In genomic region chr19:37696603-37697334, GRCm38 (mm10) we compare ENCODE assay signal across 11 mouse cellular contexts. TPM values are rescaled to one million over a fixed set of nuclear protein-coding genes. Genes with fewer than 3 reads are reported as not detected.
DNase-seq lines count a peak whose midpoint lies in the region; ATAC-seq and TF ChIP-seq lines count a peak whose summit lies in the region.
"Had no signal": no experiment of that assay in that cellular context is flagged by ENCODE, and none has a peak within 500 bp of the region (broad histone marks: within the 10 kb centered on the region; RNA-seq: fewer than 3 reads in every experiment).

No protein-coding gene starts in this region.

- peaks cover 100% of the 10 kb centered on the region for H3K27me3 ChIP-seq in kidney, postnatal 0 days (ENCODE audit: insufficient read depth, low read length)
- peaks cover 98% of the 10 kb centered on the region for H3K27me3 ChIP-seq in forebrain, embryonic 12.5 days
- H3K27me3 ChIP-seq in limb, embryonic 14.5 days (ENCODE audit: control insufficient read depth, insufficient read depth, low read length) = peaks cover 100% of the 10 kb centered on the region

- no peak overlapping the region for H3K9ac ChIP-seq in kidney, postnatal 0 days (ENCODE audit: low read depth, low read length)
- H3K9ac ChIP-seq in forebrain, embryonic 12.5 days = no peak overlapping the region
- no peak overlapping the region for H3K9ac ChIP-seq in limb, embryonic 14.5 days (ENCODE audit: low read depth, low read length, severe bottlenecking)

- WGBS in kidney, postnatal 0 days = 2% methylated on average over 22 of the region's 22 CpGs
- WGBS in forebrain, embryonic 12.5 days = 2% methylated on average over 22 of the region's 22 CpGs
- WGBS in limb, embryonic 14.5 days = 3% methylated on average over 22 of the region's 22 CpGs
- 6% methylated on average over 22 of the region's 22 CpGs for whole genome bisulfite sequencing in olfactory bulb, adult 2 months

- ATAC-seq in kidney, postnatal 0 days (replicated peaks; ENCODE audit: low FRiP score, low read depth) = no peak
- ATAC-seq in forebrain, embryonic 12.5 days (ENCODE audit: low FRiP score) = no peak
- no peak for ATAC-seq in limb, embryonic 14.5 days (ENCODE audit: low FRiP score, low read depth)

- H3K4me3 ChIP-seq in kidney, postnatal 0 days (replicated peaks; ENCODE audit: low read depth, low read length) = peak overlapping the region; percentile 35
- H3K4me3 ChIP-seq in forebrain, embryonic 12.5 days (replicated peaks) = peak overlapping the region; percentile 14
- peak overlapping the region; percentile 35 for H3K4me3 ChIP-seq in limb, embryonic 14.5 days (replicated peaks; ENCODE audit: low read length)
- 0 out of 2 replicates have a peak overlapping the region, but pooled peaks have one; percentile 5 for H3K4me3 ChIP-seq in olfactory bulb, adult 2 months (ENCODE audit: insufficient read depth, low read depth, low read length)
- no peak overlapping the region for H3K4me3 ChIP-seq in layer of hippocampus, adult 2 months

- no peak for TF ChIP-seq CTCF in kidney, postnatal 0 days (IDR thresholded peaks at IDR 0.05; ENCODE audit: low read depth)
- no peak for TF ChIP-seq CTCF in olfactory bulb, adult 2 months (IDR thresholded peaks at IDR 0.05; ENCODE audit: insufficient read depth, low read depth, low read length)
- no peak for TF ChIP-seq CTCF in layer of hippocampus, adult 2 months (conservative IDR thresholded peaks at IDR 0.05)

- H3K9me3 ChIP-seq in kidney, postnatal 0 days (replicated peaks; ENCODE audit: low read length) = no peaks in the 10 kb centered on the region
- no peaks in the 10 kb centered on the region for H3K9me3 ChIP-seq in forebrain, embryonic 12.5 days
- H3K9me3 ChIP-seq in limb, embryonic 14.5 days (ENCODE audit: control insufficient read depth, low read length) = no peaks in the 10 kb centered on the region

- H3K27ac ChIP-seq in kidney, postnatal 0 days = no peak overlapping the region
- no peak overlapping the region for H3K27ac ChIP-seq in forebrain, embryonic 12.5 days
- H3K27ac ChIP-seq in limb, embryonic 14.5 days (replicated peaks; ENCODE audit: low read depth, low read length) = no peak overlapping the region
- no peak overlapping the region for H3K27ac ChIP-seq in olfactory bulb, adult 2 months (ENCODE audit: insufficient read depth, low read depth, low read length)
- H3K27ac ChIP-seq in layer of hippocampus, adult 2 months = no peak overlapping the region

- peak overlapping the region; percentile 60 for H3K4me2 ChIP-seq in kidney, postnatal 0 days (ENCODE audit: low read length)
- H3K4me2 ChIP-seq in forebrain, embryonic 12.5 days = peak overlapping the region; percentile 44
- H3K4me2 ChIP-seq in limb, embryonic 14.5 days (replicated peaks; ENCODE audit: low read depth, low read length, severe bottlenecking) = peak overlapping the region; percentile 56

- no peak for TF ChIP-seq POLR2A in limb, embryonic 14.5 days (IDR thresholded peaks at IDR 0.05; ENCODE audit: borderline replicate concordance, extremely low read depth, insufficient read depth, insufficient read length)
- no peak for TF ChIP-seq POLR2A in olfactory bulb, adult 2 months (IDR thresholded peaks at IDR 0.05; ENCODE audit: insufficient read depth, low read depth, low read length)

- DNase-seq in kidney, postnatal 0 days (ENCODE audit: low spot score) = no peak
- DNase-seq in kidney, postnatal 36 days = no peak
- no peak for DNase-seq in limb, embryonic 14.5 days (ENCODE audit: low spot score)
- no peak for DNase-seq in layer of hippocampus, adult 2 months (ENCODE audit: low spot score in 2 of 2)
- no peak for DNase-seq in spleen, postnatal 10 days (ENCODE audit: low spot score in 2 of 2)
- DNase-seq in urinary bladder, postnatal 10 days (ENCODE audit: low spot score) = no peak
- DNase-seq: lung, adult 2 months; right cerebral cortex, postnatal 4 days had no signal

- H3K4me1 ChIP-seq in kidney, postnatal 0 days (replicated peaks; ENCODE audit: insufficient read depth, low read length) = peaks cover 21% of the 10 kb centered on the region; the same call in 1 of the 2 replicates
- H3K4me1 ChIP-seq in forebrain, embryonic 12.5 days = peaks cover 37% of the 10 kb centered on the region
- H3K4me1 ChIP-seq in limb, embryonic 14.5 days (ENCODE audit: control insufficient read depth, insufficient read depth, low read length) = peaks cover 31% of the 10 kb centered on the region
- peaks cover 35% of the 10 kb centered on the region for H3K4me1 ChIP-seq in olfactory bulb, adult 2 months (ENCODE audit: control insufficient read depth, insufficient read depth, low read length)

- no peaks in the 10 kb centered on the region for H3K36me3 ChIP-seq in kidney, postnatal 0 days (ENCODE audit: insufficient read depth, low read length)
- H3K36me3 ChIP-seq in forebrain, embryonic 12.5 days (replicated peaks) = no peaks in the 10 kb centered on the region
- no peaks in the 10 kb centered on the region for H3K36me3 ChIP-seq in limb, embryonic 14.5 days (ENCODE audit: control insufficient read depth, insufficient read depth, low read length)

RNA-seq across cellular contexts. Expression of gene Cyp26a1, which starts 0.8 kb away (rescaled TPM):
- 1.8 and 2.6 TPM in 2 replicates for polyA plus RNA-seq in kidney, postnatal 0 days (2015; fragmentation: Nextera tagmentation; extraction: Ambion mirVana)
- polyA plus RNA-seq in forebrain, embryonic 12.5 days (2016; fragmentation: Nextera tagmentation; extraction: Ambion mirVana) = 0.50 and 0.65 TPM in 2 replicates
- polyA plus RNA-seq in limb, embryonic 14.5 days (2012; rRNA removed) = 6.6 and 8.3 TPM in 2 replicates
- 3.0 and 3.4 TPM in 2 replicates for polyA plus RNA-seq in limb, embryonic 14.5 days (2014; fragmentation: Nextera tagmentation; extraction: Ambion mirVana)
- polyA plus RNA-seq in olfactory bulb, adult 2 months (2012; ENCODE audit: insufficient read depth, insufficient read length, low replicate concordance, missing spikeins) = not detected in 2 replicates
- total RNA-seq in layer of hippocampus, adult 2 months (2021) = under 1 TPM; 0.46 to 0.59 TPM

RNA-seq across cellular contexts. Expression of gene Cyp26c1, which starts 11.4 kb away (rescaled TPM):
- polyA plus RNA-seq in kidney, postnatal 0 days (2015; fragmentation: Nextera tagmentation; extraction: Ambion mirVana) = not detected in 2 replicates
- polyA plus RNA-seq in forebrain, embryonic 12.5 days (2016; fragmentation: Nextera tagmentation; extraction: Ambion mirVana) = not detected in 2 replicates
- 0.09 and 0.12 TPM in 2 replicates for polyA plus RNA-seq in limb, embryonic 14.5 days (2012; rRNA removed)
- 0.18 and 0.21 TPM in 2 replicates for polyA plus RNA-seq in limb, embryonic 14.5 days (2014; fragmentation: Nextera tagmentation; extraction: Ambion mirVana)
- polyA plus RNA-seq in olfactory bulb, adult 2 months (2012; ENCODE audit: insufficient read depth, insufficient read length, low replicate concordance, missing spikeins) = not detected in 2 replicates
- total RNA-seq in layer of hippocampus, adult 2 months (2021) = under 1 TPM in 1 of 2 experiments, not detected in 1; 0.28 TPM
- total RNA-seq: gastrocnemius, adult 8-10 months had no signal
